Mouse (Mus musculus): ENCODE results near the gene Eif4b.

DNA sequence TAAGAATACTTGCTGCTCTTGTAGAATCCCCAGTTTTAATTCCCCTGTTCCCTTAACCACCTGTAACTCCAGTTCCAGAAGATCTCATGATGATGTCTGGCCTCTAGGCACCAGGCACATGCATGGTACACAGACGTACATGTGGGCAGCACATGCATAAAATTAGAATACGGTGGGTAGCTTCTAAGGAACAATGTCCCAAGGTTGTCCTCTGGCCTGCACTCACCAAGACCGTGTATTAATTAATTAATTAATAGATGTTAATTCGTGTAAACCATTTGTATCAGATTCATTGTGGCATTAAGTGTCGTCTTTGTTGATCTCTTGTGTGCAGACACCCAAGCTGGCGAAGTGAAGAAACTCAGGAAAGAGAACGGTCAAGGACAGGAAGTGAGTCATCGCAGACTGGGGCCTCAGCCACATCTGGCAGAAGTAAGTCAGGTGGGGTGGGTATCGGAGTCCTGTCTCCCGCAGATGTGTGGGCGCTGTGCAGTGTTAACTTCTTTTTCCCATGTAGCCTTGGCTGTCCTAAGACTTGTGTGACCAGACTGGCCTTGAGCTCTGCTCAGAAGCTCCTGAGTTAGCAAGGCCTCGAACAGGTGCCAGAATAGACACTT, 17.6 kb downstream of the Eif4b start:
- TF ChIP-seq CTCF (IDR thresholded peaks at IDR 0.05) (no peak), EP300 (IDR thresholded peaks at IDR 0.05) (no peak)

All from lung, postnatal 0 days (tissue).